Mouse (Mus musculus) bone marrow, adult 2 months (tissue): ENCODE data around the gene Vegfa.

Experiments
- CTCF ChIP-seq: fragments of 200-500 bp; IDR thresholded peaks from 2 replicates; pipeline ENCODE4 v1.5.1; 2011; ENCODE audit warnings: low read length, control low read depth; ENCODE audit not compliant: control insufficient read depth, insufficient read depth
- POLR2A ChIP-seq: fragments of 200-500 bp; IDR thresholded peaks from 2 replicates; pipeline ENCODE4 v1.6.1; 2011; ENCODE audit warnings: low read depth, mild to moderate bottlenecking, control low read depth, low read length, borderline replicate concordance; ENCODE audit not compliant: control insufficient read depth

- TF ChIP-seq POLR2A (no peak), CTCF (no peak)
Measured at GRCm38 (mm10) chr17:46042158-46042557, 10.0 kb upstream of the Vegfa start.
